Mouse (Mus musculus) cerebellum, adult (tissue): Measurements from ENCODE around the gene Spink2.
"Not testable (repeated sequence)": the region's sequence is repeated elsewhere in the genome, so short reads cannot be mapped to it uniquely, and the experiment has no call there.

Source experiments
- ATAC-seq: cut with Nextera tagmentation; 2 replicates; pipeline ENCODE4 v1.9.2; 2017; ENCODE audit warnings: mild to moderate bottlenecking, moderate library complexity, mixed read lengths; ENCODE audit not compliant: insufficient number of reproducible peaks, low FRiP score, low TSS enrichment

Gene Spink2

GRCm38 (mm10) chr5:77211236-77211635, at the start of gene Spink2:
Gene Spink2, minus strand, starts transcription at chr5:77211471.
- no peak for ATAC-seq

- no peak for ATAC-seq
Measured at GRCm38 (mm10) chr5:77260141-77260540, 48.9 kb upstream of the Spink2 start.

GRCm38 (mm10) chr5:77259315-77259714, 48.0 kb upstream of the Spink2 start:
- ATAC-seq, result no peak

DNA sequence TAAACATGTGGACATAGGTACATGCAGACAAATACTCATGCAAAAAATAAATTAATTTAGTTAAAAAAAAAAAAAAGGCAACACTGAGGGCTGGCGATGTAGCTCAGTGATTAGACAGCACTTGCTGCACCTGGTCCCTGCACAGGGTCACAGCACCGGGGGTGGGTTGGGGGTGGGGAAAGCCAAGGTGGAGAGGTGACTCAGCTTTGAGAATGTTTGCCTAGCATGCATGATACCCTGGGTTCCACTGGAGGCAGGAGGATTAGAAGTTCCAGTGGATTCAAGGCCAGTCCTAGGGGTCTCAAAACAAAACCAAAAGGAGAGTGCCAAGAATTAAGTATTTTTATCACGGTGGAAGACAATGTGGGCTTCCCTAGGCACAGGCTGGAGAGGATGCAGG, 46.3 kb upstream of the Spink2 start:
- ATAC-seq, result no peak

DNA sequence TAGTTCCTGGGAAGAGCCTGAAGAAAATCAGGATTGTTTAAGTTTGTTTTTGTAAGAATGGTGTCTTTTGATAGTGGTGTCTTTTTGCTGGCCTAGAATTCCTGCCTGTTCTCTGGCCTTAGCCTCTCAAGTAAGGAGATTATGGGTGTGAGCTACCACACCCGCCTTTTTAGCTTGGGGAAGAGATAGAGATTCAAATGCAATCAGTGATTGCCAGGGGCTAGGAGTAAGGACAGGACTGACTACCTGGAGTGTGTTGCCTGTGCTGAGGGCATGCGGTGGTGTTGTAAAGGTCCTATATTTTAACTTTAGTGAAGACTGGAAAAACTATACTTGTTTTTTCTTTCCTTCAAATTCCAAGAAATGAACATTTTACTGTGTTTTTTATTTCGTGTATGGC, 43.1 kb upstream of the Spink2 start:
- no peak for ATAC-seq

GRCm38 (mm10) chr5:77253154-77253553, 41.9 kb upstream of the Spink2 start:
- no peak for ATAC-seq

DNA sequence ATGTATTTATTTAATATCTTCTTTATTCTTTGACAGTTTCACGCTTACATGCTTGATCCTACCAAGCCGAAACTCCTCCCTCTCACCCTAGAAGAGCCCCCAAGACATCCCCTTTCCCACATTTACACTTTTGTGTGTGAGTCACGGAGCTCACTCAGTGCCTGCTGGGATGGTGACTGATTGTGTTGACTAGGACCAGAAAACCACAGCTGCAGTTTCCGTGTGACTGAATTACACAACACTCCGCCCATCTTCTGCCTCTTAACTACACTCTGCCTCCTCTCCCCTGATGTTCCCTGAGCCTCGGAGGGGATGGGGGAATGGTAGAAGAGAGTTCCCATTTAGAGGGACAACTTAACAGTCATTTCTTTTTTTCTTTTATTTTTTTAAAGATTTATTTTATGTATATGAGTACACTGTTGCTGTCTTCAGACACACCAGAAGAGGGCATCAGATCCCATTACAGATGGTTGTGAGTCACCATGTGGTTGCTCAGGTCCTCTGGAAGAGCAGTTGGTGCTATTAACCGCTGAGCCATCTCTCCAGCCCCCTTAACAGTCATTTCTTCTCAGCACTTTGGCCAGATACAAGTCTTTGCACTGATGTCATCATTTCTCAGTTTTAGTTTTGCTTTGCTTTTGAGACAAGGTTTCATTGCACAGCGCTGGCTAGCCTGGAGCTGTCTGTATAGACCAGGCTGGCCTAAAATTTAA, 41.0 kb upstream of the Spink2 start:
- ATAC-seq, result no peak

DNA sequence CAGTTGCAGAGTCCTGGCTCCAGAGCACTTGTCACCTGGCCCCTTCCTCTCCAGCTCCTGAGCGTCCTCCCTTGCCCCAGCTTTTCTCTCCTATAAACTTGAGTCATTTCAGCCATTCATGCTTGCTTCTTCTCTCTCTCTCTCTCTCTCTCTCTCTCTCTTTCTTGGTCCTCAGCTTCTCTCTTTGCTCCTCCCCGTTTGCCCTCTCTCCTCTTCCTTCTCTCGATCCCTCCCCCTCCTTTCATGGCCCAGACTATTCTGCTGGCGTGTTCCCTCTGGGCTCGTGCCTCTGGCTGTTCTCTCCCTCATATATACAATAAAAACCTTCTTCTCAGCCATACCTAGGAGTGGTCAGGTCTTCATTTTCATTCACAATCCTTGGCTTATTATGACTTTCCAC, 40.4 kb upstream of the Spink2 start:
- ATAC-seq, result no peak

- ATAC-seq, result no peak
Measured at GRCm38 (mm10) chr5:77250083-77250482, 38.8 kb upstream of the Spink2 start.

GRCm38 (mm10) chr5:77245787-77246671, 34.8 kb upstream of the Spink2 start:
- no peak for ATAC-seq

GRCm38 (mm10) chr5:77245463-77245786, 34.2 kb upstream of the Spink2 start:
- ATAC-seq, result no peak

GRCm38 (mm10) chr5:77244331-77244987, 33.2 kb upstream of the Spink2 start:
- ATAC-seq, result no peak

GRCm38 (mm10) chr5:77237104-77237503, 25.8 kb upstream of the Spink2 start:
- ATAC-seq, result no peak

DNA sequence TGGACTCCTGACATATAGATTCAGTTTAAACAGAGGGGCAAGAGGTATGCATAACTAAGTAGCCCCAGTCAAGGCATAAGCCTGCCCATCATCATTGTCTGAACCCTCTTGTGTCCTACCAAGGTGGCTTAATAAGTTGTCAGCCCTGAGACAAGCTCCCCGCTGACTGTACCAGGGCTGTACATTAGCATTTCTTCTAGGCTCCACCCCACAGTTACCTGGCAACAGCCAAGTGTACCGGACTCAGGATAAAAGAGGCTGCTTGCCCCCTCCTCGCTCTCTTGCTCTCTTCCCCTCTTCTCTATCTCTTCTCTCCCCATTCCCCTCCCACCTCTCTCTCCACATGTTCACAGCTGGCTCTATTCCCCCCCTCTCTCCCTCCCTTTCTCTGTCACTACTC, 23.6 kb upstream of the Spink2 start:
- ATAC-seq, result no peak

DNA sequence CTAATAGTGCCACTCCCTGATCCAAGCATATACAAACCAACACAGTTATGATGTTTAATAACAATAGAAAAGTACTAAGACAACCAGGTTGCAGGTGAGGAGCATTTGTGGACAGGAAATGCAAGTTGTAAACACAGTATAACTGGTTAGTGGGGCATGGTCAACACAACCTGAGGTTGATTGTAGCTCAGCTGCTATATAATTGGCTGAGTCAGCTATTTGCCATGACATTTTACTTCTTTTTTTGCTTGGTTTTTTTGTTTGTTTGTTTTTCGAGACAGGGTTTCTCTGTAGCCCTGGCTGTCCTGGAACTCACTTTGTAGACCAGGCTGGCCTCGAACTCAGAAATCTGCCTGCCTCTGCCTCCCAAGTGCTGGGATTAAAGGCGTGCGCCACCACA, 20.6 kb upstream of the Spink2 start:
- ATAC-seq, result not testable (repeated sequence)

DNA sequence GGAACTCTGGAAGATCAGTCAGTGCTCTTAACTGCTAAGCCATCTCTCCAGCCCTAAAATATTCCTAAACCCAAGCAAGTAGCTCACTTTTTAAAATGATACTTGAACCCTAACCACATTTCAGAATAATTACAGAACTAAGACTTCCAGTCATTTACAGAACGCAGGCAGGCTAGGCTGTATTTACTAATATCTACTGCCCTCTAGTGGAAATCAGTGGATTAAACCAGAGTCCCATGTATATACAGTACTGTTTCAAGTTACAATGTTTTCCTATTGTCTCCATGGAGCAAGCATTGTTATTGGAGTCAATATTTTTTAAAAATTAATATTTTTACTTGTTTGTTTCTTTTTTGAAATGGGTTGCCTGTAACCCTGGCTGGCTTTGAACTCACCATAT, 17.7 kb upstream of the Spink2 start:
- ATAC-seq, result no peak

DNA sequence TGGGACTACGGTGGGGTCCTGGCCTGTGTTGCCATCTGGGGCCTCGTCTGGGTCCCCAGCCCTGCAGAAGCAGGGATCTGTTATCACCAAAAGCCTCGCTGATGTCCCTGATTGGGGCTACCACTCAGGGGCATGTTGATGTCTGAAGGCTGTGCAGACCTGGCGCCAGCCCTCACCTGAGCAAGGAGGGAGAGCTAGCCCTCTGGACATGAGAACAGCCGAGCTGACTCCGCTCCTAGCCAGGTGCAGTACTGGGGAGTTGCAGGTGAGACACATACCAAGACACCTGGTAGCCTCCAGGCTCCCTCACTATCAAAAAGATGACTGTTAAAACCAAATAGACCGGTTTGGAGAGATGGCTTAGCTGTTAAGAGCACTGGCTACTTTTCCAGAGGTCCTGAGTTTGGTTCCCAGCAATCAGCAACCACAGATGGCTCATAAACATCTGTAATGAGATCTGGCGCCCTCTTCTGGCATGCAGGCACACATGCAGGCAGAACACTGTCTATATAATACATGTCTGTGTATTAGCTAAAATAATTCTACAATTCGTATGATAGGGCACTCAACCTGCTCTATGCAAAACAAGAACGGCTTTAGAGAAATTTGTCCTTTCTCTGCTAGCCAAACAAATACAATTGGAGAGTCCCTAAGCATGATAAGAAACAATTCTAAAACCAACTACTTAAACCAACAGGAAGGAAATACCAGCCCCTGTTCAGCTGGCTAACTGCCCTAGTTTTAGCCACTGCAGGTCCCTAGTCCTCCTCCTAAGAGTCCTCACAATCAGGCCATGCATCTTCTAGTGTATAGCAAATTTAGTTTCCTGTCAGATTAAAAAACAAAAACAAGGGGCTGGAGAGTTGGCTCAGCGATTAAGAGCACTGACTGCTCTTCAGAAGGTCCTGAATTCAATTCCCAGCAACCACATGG, 12.0 kb upstream of the Spink2 start:
- no peak for ATAC-seq

- ATAC-seq, result no peak
Measured at GRCm38 (mm10) chr5:77217724-77218123, 6.5 kb upstream of the Spink2 start.

GRCm38 (mm10) chr5:77217211-77217610, 5.9 kb upstream of the Spink2 start:
- ATAC-seq, result peak; percentile 57; the same call in 1 of the 2 replicates

GRCm38 (mm10) chr5:77206134-77206533, 5.1 kb downstream of the Spink2 start:
- ATAC-seq, result no peak
